Mouse (Mus musculus) embryo, embryonic 11 days (tissue): Measurements from ENCODE around the gene Nrap.
"Not testable (repeated sequence)": the region's sequence is repeated elsewhere in the genome, so short reads cannot be mapped to it uniquely, and the experiment has no call there.

ENCODE experiments used
- DNase-seq: peaks from one replicate; pipeline ENCODE4 v3.0.0-alpha.2; 2015

Gene Nrap

DNA sequence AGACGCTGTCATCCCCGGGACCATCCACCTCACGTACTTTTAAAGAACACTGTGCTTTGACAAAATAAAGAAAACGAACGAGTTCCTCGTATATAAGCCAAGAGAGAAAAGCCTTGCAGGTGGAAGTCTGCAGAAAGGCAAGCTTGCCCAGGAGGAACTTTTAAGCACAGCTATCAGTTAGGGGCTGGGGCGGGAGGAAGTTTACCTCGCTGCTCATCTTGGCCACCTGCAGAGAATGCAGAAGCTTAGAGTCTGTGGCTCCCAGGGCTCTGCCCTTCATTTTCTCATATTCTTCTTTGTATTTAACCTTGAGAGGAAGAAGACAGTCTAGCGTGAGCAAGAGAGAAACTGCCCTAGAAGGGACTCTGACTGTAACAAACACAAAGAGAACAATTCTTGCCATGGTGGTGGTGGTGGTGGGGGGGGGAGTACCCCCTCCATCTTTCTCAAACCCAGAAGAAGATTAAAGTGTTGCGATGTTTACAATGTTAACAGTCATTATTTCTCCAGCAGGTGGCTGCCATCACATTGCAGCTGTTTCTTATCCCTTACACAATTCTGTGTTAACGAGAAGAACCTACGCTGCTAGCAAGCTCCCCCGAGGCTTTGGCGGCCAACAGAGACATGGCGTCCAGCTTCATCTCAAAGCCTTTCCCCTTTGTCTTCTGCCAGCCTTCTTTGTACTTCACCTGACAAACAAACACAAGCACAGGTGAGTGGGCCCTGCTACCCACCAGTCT, 25.9 kb downstream of the Nrap start:
- no peak for DNase-seq

DNA sequence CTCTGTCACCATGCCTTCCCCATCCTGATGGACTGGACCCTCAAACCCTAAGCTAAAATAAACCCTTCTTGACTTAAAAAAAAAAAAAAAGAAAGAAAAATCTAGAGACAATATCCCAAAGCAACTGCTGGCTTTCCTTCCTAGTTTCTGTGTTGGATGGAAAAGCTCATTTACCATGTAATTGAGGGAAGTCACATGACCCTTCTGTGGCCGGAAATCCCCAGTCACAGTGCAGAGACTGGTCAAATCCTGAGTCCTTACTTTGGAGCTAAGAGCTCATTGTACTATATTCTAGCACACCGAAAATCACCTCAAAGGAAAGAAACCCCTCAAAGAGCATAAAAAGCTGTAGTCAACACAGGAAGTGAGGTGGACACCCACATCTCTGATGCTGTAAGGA, 30.9 kb downstream of the Nrap start:
- DNase-seq, result no peak

DNA sequence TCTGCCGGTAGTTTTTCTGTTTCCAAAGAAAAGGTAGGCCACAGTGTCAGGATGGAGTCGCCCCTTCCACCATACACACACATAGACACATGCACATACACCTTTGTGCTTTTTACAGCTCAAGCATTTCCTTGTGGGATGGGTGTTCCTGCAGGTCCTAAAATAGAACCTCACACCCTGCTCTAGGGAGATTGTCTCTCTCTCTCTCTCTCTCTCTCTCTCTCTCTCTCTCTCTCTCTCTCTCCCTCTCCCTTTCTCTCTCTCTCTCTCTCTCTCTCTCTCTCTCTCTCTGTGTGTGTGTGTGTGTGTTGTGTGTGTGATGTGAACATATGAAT, 32.5 kb downstream of the Nrap start:
- not testable (repeated sequence) for DNase-seq

DNA sequence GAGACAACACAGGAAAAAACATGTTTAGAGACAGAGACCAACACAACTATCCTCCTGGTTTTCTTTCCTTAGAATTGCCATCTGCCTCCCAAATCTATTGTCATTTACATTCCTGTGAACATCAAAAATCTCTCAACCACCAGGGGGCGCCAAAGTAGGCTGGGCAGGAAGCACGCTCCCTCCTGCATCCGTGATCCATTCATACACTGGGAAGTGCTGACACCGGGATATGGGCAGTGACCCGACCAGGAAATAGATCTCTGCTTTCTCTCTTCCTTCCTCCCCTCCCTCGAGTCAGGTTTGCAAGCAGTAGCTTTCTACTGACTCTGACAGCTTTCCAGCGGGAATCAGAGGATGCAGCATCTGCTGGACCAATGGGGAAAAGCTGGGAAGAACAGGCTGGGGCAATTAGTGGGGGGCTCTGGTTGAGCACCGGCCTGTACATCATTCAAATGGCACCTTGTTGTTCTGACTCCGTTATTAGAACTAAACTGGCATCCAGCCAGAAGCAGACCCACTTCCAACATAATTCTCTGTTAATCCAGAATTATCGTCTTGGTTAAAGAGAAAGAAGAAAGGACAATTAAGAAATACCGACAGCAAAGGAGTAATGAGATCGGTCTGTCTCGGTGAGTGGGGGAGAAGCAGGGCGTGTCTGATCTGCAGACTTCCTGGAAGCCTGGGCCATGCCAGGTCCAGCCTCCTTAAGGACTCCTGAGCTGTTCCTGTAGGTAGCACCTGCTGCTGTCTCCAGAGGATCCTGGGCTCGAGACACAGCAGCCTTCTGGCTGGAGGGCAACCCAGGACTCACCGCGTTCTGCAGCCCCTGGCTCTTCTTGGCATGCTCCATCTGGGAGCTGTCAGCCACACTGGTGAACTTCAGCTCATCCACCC, 33.1 kb downstream of the Nrap start:
- DNase-seq, result peak; percentile 73

DNA sequence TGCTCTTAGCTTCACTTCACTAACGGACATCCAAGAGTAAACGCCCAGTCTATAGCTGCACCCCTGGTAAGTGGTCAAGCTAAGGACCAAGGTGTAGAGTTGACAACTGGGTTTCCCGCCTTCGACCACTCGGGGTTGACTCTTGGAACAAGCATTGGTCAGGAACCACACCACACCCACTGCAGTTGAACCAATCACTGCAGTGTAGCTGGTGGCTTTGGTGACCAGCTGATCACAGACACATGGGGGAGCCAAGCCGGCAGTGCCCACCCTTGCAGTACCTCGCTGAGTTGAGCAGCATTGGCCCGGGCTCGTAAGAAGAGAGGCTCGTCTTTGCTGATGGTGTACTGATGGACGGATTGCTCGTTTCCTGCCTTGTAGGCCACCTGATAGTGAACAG, 34.6 kb downstream of the Nrap start:
- DNase-seq, result no peak

DNA sequence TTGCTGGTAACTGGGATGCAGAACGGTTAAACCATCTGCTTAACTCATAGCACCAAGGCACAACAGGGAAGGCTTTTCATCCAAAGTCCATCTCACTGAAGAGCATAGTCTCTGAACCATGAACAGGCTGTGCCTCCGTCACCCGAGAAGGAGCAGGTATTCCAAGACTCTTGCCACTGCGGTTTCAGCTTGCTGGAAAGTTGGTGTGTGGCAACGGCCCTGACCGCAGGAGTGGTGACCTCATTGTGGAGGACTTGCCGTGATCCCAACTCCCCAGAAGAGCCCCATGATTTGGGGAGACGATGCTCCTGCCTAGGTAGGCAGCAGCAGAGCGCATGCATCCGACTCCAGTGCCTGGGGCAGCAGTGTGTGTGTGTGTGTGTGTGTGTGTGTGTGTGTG, 36.1 kb downstream of the Nrap start:
- DNase-seq, result no peak

DNA sequence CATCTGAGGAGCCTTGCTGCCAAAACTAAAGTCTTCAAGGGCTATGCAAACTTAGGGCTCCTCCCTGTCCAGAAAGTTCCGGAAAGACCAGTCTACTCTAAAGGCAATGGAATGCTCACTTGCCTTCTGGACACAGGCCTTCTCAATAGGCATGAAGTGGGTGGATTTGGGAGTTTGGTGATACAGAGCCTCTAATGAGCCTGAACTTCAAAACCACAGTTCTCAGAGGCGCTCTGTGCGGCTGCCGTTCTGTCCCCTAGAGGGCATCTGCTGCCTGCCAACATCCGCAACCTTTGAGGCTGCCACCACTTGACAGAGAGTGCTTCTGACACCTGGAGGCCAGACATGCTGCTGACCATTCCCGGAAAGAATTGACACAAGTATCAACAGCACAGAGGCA, 40.5 kb downstream of the Nrap start:
- peak; percentile 46 for DNase-seq

DNA sequence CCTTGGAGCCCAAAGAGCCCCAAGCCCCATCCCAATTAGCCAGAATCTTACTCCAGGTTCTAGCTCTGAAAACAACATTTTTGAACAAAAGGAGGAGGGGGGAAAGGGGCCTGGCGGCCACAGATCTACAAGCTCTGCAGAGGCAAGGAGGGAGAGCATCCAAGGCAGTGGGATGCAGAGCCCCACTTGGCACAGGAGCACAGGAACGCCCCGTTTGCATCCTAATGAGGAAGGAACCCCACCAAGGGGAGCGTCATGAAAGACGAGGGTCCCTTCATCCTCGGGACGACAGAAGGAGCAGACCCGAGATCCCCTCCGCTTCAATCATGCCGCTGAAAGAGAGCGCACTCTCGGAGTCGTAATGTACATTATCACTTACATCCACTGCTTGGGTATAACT, 43.1 kb downstream of the Nrap start:
- DNase-seq, result no peak

DNA sequence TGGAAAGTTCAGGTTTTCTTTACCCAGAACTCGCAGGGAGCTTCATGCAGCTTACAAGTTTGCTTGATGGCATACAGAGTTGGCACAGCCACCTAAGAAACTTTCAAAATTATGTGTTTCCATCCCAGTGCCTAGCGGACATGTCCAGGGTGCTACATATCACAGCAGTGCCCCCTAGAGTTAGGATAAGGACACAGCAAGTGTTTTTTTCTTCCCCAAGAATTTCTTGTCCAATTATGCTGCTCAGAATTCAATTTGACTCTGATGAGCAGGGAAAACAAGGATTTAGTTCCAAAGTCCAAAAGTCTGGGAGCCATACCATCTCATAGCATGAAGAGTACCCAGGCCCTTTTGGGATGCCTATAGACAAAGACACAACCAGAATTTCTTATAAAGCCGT, 43.8 kb downstream of the Nrap start:
- peak; percentile 65 for DNase-seq

DNA sequence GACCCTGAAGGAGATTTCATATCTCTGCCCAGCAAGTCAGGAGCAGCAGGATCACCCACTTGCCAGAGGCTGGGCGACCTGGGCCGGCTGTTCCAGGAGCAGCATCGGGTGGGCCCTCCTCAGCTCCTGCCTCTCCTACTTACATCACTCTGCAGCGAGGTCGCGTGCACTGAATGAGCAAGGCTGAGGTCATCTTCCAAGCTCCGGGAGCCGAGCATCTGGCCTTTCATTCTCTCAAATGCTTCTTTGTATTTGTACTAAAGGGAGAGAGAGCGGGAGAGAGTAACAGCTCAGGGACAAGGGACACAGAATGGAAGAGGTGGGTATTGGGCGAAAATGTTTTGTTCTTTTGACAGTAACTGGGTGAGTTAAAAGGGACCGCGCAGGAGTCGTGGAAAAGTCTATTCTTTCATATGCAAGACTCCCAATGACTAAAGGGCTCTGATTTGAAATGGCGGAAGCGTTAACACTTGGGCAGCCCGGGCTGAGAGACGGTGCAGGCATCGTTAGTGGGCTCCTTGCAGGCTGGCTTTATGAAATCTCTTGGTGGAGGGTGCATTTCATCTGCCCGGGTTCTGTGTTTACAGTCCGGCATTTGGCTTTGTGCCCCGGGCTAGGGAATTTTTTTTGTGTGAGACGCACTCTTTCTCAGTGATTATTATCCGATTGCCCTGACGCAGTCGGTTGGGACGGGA, 45.8 kb downstream of the Nrap start:
- DNase-seq, result peak; percentile 73

DNA sequence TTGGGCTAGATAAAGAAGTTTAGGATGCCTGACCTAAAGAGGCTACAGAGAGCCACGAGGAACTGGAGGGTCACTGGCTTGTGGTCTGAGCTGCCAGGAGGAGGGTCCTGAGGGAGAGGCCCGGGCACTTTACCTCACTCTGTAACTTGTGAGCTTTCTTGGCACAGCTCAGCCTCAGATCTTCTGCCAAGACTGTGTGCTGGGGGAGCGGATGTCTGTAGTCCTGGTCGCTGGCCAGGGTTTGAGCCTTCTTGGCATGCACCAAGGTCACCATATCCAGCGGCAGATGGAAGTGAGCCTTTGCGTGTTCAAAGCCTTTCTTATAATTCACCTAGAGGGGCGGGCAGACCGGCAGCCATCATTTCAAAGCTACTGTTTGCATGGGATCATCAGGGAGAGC, 47.8 kb downstream of the Nrap start:
- no peak for DNase-seq

DNA sequence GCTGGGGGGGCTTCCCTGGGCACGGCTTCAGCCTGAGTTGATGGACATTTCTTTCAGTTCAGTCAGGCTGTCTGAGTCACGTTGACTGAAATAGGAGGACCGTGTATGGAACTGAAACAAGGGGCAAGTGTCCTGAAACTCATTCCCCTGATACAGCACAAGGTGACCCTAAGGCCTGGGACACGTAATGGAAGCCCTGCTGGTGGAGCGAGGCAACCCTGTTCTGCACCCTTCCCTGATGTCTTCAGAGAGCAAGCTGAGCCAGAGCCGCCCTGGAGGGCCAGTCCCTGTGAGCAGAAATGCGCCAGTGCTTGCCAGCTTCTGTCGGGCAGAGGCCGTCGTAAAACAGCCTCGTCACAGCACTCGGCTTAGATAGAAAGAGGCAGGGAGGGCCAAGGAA, 53.0 kb downstream of the Nrap start:
- DNase-seq, result no peak

DNA sequence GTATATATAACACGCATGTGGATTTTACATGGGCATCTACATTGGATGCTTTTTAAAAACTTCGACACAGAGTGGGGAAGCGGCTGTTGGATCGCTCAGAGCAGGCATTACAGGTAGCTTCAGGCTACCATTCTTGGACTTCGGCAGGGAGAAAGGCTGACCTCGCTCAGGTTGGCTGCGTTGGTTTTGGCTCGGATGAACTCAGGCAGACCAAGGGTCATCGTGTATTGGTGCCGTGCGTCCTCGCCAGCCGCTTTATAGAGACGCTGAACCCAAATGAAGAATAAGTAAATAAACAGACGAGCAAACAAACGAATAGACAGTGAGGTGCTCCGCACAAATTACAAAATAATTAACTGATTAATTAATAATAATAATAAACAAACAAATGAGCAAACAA, 53.5 kb downstream of the Nrap start:
- DNase-seq, result no peak

DNA sequence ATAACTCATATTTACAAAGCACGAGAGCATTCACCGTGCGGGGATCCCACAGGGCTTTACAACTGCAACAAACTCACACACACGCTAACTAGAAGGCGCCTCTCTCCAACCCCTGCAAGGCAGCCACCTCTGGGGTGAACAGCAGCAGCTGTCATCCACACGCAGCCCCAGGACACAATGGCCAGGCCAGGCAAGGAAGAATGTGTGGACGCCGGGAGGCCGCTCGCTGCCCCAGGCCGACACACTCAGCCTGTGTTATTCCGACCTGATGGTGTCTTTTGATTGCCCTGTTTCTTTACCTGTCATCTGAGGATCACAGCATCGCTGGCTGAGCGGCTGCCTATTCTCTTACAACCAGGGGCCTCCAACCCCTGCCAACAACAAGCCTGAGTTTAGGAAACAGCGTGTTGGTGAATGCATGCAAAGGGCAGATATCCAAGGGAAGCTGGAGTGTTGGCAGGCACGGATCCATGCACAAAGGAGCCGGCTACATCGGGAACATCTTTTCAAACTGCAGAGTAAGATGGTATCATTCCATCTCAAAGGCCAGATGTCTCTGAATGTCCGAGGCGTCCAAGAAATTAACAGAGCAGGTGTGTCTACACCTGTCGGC, 63.5 kb downstream of the Nrap start:
- peak; percentile 26 for DNase-seq

DNA sequence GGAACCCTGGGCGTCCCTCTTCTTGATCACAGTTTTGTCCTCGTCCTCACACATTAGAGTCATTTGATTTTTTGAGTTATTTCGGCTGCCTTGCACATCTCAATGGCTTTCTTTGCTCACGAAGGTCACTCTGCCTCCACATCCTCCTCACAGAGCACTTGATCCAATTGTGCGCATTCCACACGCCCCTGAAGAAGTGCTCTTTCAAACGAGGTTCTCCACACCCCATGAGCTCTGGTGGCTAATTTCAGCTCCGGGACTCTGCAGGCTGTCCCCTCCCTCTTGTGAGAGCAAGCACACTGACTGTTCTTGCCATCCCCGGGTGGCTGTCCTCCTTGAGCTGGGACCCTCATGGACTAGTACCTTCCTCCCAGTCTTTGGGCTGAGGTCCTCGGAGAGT, 64.2 kb downstream of the Nrap start:
- DNase-seq, result no peak

DNA sequence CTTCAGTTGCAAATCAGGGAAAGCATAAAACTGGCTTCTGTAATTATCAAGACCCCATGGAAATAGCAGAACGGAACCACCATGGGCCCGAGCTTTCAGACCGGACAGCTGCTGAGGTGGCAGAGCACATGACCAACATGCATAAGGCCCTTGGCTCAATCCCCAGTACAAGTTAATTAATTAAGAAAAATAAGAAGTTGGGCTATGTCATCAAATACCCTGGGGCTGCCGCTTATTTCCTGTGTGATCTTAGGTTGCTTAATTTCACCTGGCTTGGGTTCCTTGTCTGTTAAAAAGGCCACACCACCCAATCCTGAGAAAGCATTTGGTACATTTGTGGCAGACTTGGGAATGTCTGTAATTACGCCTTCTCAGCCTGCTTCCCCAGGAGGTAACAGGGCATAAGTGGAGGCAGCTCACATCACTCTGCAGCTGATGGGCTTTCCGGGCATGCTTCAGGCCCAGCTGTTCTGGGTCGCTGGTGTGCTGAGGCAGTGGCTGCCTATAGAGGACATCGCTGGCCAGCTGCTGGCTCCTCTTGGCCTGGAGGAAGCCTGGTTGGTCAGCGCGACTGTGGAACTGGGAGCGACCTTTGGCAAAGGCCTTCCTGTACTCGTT, 68.4 kb downstream of the Nrap start:
- peak; percentile 28 for DNase-seq

DNA sequence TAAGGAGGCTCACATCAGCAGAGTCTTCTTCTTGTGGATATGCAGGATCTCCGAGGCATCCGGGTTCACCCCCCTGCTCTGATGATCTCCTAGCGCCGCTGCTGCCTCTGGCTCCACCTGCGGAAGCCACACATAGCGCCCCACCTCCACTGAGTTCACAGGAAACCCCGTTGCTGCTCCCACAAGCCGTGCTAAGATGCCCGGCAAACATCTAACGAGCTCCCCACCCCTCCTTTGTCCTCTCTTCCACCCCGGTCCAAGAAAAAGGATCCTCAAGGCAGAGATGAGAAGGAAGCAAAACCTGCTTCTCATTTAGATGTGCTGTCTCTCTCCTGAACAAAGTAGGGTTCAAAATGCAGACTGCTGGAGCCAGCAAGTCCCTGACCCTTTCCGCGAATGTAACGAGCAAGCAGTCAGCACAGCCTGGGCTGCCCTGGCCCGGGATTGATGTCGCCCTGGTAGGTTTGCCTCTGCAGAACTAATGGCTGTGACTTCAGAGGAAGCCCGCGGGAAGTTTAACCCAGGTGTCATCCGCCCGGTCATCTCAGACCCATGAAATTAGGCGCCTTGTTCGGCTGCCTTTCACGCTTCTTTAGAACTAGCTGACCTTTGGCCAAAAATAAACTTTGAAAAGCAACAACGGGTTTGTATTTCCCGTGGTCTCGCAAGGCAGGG, 69.5 kb downstream of the Nrap start:
- DNase-seq, result peak; percentile 66

DNA sequence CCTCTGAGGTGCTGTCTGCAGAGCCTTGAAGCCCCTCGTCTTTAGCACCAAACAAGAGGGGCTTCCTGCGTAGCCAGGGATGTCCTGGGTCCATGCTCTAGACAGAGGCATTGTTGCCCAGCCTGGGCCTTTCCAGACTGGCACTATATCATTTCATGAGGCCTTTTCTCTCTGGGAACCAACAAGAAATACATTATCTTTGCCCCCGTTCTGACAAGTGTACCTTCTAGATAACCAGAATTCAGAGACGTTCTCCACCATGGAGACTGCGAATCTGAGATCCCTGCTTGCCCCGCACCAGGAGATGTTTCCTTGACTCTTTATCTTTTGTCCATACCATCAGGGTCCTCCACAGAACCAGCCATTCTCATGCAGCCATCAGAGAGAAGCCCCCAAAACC, 70.2 kb downstream of the Nrap start:
- DNase-seq, result no peak

DNA sequence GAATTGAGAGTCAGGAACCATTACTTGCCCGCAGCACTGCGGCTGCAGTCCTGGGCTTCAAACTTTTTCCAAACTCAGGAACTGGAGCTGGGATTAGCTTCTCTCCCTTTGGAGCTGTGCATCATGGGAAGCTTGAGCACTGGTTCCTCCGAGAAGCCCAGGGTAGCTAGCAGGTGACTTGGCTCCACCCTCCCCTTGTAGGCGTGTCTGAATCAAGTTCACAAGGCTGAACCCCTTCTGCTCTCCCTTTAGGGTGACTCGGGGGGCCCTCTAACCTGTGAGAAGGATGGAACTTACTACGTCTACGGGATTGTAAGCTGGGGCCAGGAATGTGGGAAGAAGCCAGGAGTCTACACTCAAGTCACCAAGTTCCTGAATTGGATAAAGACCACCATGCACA, 70.6 kb downstream of the Nrap start:
- no peak for DNase-seq

DNA sequence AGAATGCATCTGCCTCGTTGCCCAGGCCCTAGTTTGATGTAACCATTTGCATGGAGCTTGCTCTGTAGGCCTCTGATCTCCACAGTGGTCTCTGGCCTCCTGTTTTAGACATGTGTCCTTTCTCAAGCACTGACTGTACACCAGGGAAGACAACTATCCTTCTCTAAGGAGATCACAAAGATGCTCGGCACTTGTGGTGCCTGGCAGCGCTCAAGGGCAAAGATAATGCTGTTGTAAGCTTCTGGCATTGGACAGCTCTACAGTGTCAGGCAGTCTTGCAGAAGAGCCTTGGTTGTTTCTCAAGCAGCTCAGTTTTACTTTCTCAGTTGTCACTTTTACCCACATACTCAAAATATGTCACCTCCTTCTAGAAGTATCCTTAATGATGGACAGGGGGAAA, 73.3 kb downstream of the Nrap start:
- DNase-seq, result no peak

DNA sequence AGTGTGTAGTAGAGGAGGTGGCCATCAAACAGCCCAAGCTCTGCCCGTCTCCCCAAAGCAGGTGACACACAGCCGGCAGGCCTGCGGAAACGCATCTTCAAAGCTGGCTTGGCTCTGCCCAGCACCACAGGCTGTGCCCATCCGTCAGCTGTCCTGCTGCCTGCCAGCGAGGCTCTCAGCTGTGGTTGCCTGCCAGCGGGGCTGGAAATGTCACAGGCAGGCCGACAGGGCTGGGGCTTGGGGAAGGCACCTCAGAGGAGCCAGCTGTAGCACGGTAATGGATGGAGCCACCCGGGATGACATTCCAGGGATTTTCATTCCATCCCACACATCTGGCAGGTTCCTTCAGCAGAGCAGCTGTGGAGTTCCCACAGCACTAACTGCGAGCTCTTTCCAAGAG, 89.0 kb downstream of the Nrap start:
- DNase-seq, result no peak

DNA sequence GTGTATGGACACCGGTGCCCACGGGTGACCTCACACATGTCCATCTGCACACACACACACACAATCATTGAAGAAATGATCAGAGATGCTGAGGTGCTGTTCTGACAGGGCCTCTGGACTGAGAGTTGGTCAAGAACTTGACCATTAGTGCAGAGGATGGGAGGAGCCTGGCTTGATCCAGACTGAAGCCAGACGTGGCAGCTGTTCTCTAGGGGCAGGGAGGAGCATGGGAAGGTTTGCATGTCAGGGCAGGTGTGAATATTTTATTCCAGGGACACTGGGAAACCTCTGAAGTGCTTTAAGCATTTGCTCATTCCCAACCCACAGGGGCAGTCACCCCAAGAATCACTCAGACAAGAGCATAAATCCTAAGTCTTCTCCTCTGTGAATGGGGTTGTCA, 92.6 kb downstream of the Nrap start:
- no peak for DNase-seq
